Mouse (Mus musculus) stomach, postnatal 0 days (tissue): ENCODE results near the gene Ndufc2.

Experiments used
- CTCF ChIP-seq: IDR thresholded peaks from 2 replicates; pipeline ENCODE4 v1.5.1; 2016; ENCODE audit warnings: antibody characterized with exemption, low read depth, mild to moderate bottlenecking, moderate library complexity
- EP300 ChIP-seq: optimal IDR thresholded peaks from 2 replicates; pipeline ENCODE3; 2016; ENCODE audit warnings: antibody characterized with exemption

- TF ChIP-seq CTCF (peak; percentile 60), EP300 (no peak)
These were observed 28.1 kb downstream of the Ndufc2 start for GRCm38 (mm10) chr7:97427778-97428420.
